In genomic region chr6:72347166-72347941, GRCm38 (mm10) we compare ENCODE assay signal across 8 mouse cellular contexts. TPM values are rescaled to one million over a fixed set of nuclear protein-coding genes. Genes with fewer than 3 reads are reported as not detected.
DNase-seq lines count a peak whose midpoint lies in the region; ATAC-seq and TF ChIP-seq lines count a peak whose summit lies in the region.

Gene 0610030E20Rik (plus strand): TSS chr6:72347317.

- WGBS in heart, embryonic 12.5 days = under 1% methylated on average over 71 of the region's 72 CpGs
- under 1% methylated on average over 71 of the region's 72 CpGs for WGBS in kidney, embryonic 16.5 days
- WGBS in liver, embryonic 14.5 days (ENCODE audit: insufficient replicate concordance) = under 1% methylated on average over 72 of the region's 72 CpGs

- peak within 1 kb of the TSS; percentile 90 for H3K9ac ChIP-seq in heart, embryonic 12.5 days
- peak within 1 kb of the TSS; percentile 98 for H3K9ac ChIP-seq in kidney, embryonic 16.5 days (replicated peaks; ENCODE audit: low read length)
- H3K9ac ChIP-seq in liver, embryonic 14.5 days (replicated peaks) = peak within 1 kb of the TSS; percentile 88

- ATAC-seq in erythroblast, adult 5-6 weeks (replicated peaks; ENCODE audit: low FRiP score, poor library complexity, severe bottlenecking) = peak; percentile 64
- peak; percentile 64 for ATAC-seq in heart, embryonic 12.5 days (ENCODE audit: insufficient number of reproducible peaks, low FRiP score)
- ATAC-seq in kidney, embryonic 16.5 days (ENCODE audit: low FRiP score, low TSS enrichment) = peak; percentile 81
- peak; percentile 62 for ATAC-seq in liver, embryonic 14.5 days (ENCODE audit: insufficient read depth)

- peaks cover 39% of the 10 kb centered on the region for H3K4me1 ChIP-seq in bone marrow macrophage, adult 2 months (ENCODE audit: control insufficient read depth, insufficient read depth, low read length)
- H3K4me1 ChIP-seq in heart, embryonic 12.5 days (replicated peaks) = peaks cover 35% of the 10 kb centered on the region
- H3K4me1 ChIP-seq in kidney, embryonic 16.5 days (ENCODE audit: insufficient read depth, low read length) = peaks cover 30% of the 10 kb centered on the region
- peaks cover 32 to 38% of the 10 kb centered on the region in 2 experiments for H3K4me1 ChIP-seq in liver, embryonic 14.5 days (replicated peaks; ENCODE audit: control insufficient read depth in 2 of 2, insufficient read depth in 2 of 2, low read length in 1 of 2)

- no peaks in the 10 kb centered on the region for H3K27me3 ChIP-seq in heart, embryonic 12.5 days (replicated peaks)
- no peaks in the 10 kb centered on the region for H3K27me3 ChIP-seq in kidney, embryonic 16.5 days (ENCODE audit: insufficient read depth, low read length)
- no peaks in the 10 kb centered on the region for H3K27me3 ChIP-seq in liver, embryonic 14.5 days (ENCODE audit: control insufficient read depth, insufficient read depth, low read length)

- TF ChIP-seq CTCF in bone marrow macrophage, adult 2 months (IDR thresholded peaks at IDR 0.05; ENCODE audit: low read depth, low read length) = no peak
- TF ChIP-seq CTCF in liver, embryonic 14.5 days (IDR thresholded peaks at IDR 0.05; ENCODE audit: low read depth) = peak; percentile 27; the same call in 1 of the 2 replicates

- peak within 1 kb of the TSS; percentile 88 for H3K4me3 ChIP-seq in bone marrow macrophage, adult 2 months (ENCODE audit: insufficient read depth, low read length)
- H3K4me3 ChIP-seq in heart, embryonic 12.5 days = peak within 1 kb of the TSS; percentile 88
- H3K4me3 ChIP-seq in kidney, embryonic 16.5 days (ENCODE audit: low read length) = peak within 1 kb of the TSS; percentile 90
- H3K4me3 ChIP-seq in liver, embryonic 14.5 days (ENCODE audit: insufficient read depth in 1 of 2, low read depth in 2 of 2, low read length in 2 of 2) = peak within 1 kb of the TSS; percentile 84 to 85

- TF ChIP-seq EP300 in liver, embryonic 14.5 days (IDR thresholded peaks at IDR 0.05; ENCODE audit: low read depth) = peak; percentile 35

- peaks cover 31% of the 10 kb centered on the region for H3K36me3 ChIP-seq in heart, embryonic 12.5 days
- H3K36me3 ChIP-seq in kidney, embryonic 16.5 days (ENCODE audit: insufficient read depth, low read length) = peaks cover 26% of the 10 kb centered on the region; the same call in 1 of the 2 replicates
- peaks cover 23% of the 10 kb centered on the region for H3K36me3 ChIP-seq in liver, embryonic 14.5 days (replicated peaks; ENCODE audit: control insufficient read depth, insufficient read depth, low read depth)

- no peak for TF ChIP-seq POLR2A in bone marrow macrophage, adult 2 months (IDR thresholded peaks at IDR 0.05; ENCODE audit: borderline replicate concordance, low read depth, low read length)

- no peaks in the 10 kb centered on the region for H3K9me3 ChIP-seq in heart, embryonic 12.5 days (replicated peaks)
- H3K9me3 ChIP-seq in kidney, embryonic 16.5 days (ENCODE audit: low read length) = no peaks in the 10 kb centered on the region
- H3K9me3 ChIP-seq in liver, embryonic 14.5 days (ENCODE audit: control insufficient read depth, low read length) = no peaks in the 10 kb centered on the region

- peak within 1 kb of the TSS; percentile 49 for H3K27ac ChIP-seq in bone marrow macrophage, adult 2 months (ENCODE audit: insufficient read depth, low read depth, low read length)
- H3K27ac ChIP-seq in heart, embryonic 12.5 days (ENCODE audit: poor library complexity, severe bottlenecking) = peak within 1 kb of the TSS; percentile 92
- peak within 1 kb of the TSS; percentile 97 for H3K27ac ChIP-seq in kidney, embryonic 16.5 days (ENCODE audit: low read length)
- H3K27ac ChIP-seq in liver, embryonic 14.5 days = peak within 1 kb of the TSS; percentile 70

- peak; percentile 85 for DNase-seq in CD4-positive helper T cell, adult 2 months (ENCODE audit: low read depth, low spot score)
- peak in 1 of 3 experiments; percentile 52 for DNase-seq in liver, embryonic 14.5 days (ENCODE audit: low read depth in 3 of 3, low spot score in 3 of 3)
- peak; percentile 80 for DNase-seq in neural tube, embryonic 10.5 days (ENCODE audit: extremely low spot score, low spot score)
- peak; percentile 71 for DNase-seq in telencephalon, adult 2 months (ENCODE audit: low read depth, low spot score)

- H3K4me2 ChIP-seq in heart, embryonic 12.5 days = peak within 1 kb of the TSS; percentile 76
- H3K4me2 ChIP-seq in kidney, embryonic 16.5 days (replicated peaks; ENCODE audit: low read depth, low read length) = peak within 1 kb of the TSS; percentile 77
- peak within 1 kb of the TSS; percentile 99 for H3K4me2 ChIP-seq in liver, embryonic 14.5 days (ENCODE audit: low read depth)

RNA-seq across cellular contexts. Expression of gene 0610030E20Rik, which starts in this region (rescaled TPM):
- polyA plus RNA-seq in bone marrow macrophage, adult 2 months (2012; ENCODE audit: insufficient read depth, insufficient read length, missing spikeins) = 33.9 and 36.5 TPM in 2 replicates
- 9.2 and 11.5 TPM in 2 replicates for total RNA-seq in erythroblast, adult 5-6 weeks (2015; ENCODE audit: low replicate concordance)
- 8.8 and 15.0 TPM in 2 replicates for total RNA-seq in erythroblast, adult 5-6 weeks (2017; ENCODE audit: low replicate concordance)
- 17.2 and 19.9 TPM in 2 replicates for polyA plus RNA-seq in heart, embryonic 12.5 days (2016; fragmentation: Nextera tagmentation; extraction: Ambion mirVana)
- polyA plus RNA-seq in kidney, embryonic 16.5 days (2015; fragmentation: Nextera tagmentation; extraction: Ambion mirVana) = 28.3 and 31.0 TPM in 2 replicates
- 8.7 and 10.1 TPM in 2 replicates for polyA plus RNA-seq in liver, embryonic 14.5 days (2012; rRNA removed)
- 7.9 and 10.9 TPM in 2 replicates for polyA plus RNA-seq in liver, embryonic 14.5 days (2014; fragmentation: Nextera tagmentation; extraction: Ambion mirVana)
